Mouse (Mus musculus) embryonic stem cell, embryonic (primary cell): ENCODE measurements around the gene Pcsk5.

Source experiments
- CTCF ChIA-PET, 4 experiments: fragments of 300-600 bp in 2 of 4; fragments of 350-600 bp in 2 of 4; sonication (Branson Sonifier 250); formaldehyde crosslinking; loops; one replicate each; lab custom pipeline; 2022; ENCODE audit warnings: inconsistent platforms in 2 of 4; lab: Charles Lee
- POLR2A ChIA-PET, 4 experiments: fragments of 300-600 bp in 2 of 4; fragments of 350-600 bp in 2 of 4; sonication (Branson Sonifier 250); formaldehyde crosslinking; loops; one replicate each; lab custom pipeline; 2022; ENCODE audit warnings: antibody characterized with exemption in 4 of 4, inconsistent platforms in 1 of 4; lab: Charles Lee

The Pcsk5 gene

GRCm38 (mm10) chr19:17392866-17393265, 444.6 kb downstream of the Pcsk5 start:
- CTCF ChIA-PET = interaction anchor here in 1 of 4 experiments (0.6 kb wide), 1 partner anchor 50 kb away, joined by 5 read pairs; no protein-coding TSS in a partner anchor
- POLR2A ChIA-PET = interaction anchor here in 3 of 4 experiments (1.0 to 1.9 kb wide), 4 partner anchors 20 to 240 kb away, joined by 3 to 6 read pairs (median 4); no protein-coding TSS in a partner anchor

GRCm38 (mm10) chr19:17388404-17388803, 449.0 kb downstream of the Pcsk5 start:
- POLR2A ChIA-PET = interaction anchor here in 2 of 4 experiments (0.6 to 2.2 kb wide), 11 partner anchors 15 to 273 kb away, joined by 3 to 7 read pairs (median 3); no protein-coding TSS in a partner anchor
- CTCF ChIA-PET = interaction anchor here (0.6 to 3.1 kb wide), 20 partner anchors 14 to 756 kb away, joined by 3 to 25 read pairs (median 4); no protein-coding TSS in a partner anchor

GRCm38 (mm10) chr19:17386424-17386823, 451.0 kb downstream of the Pcsk5 start:
- ChIA-PET CTCF (no interaction called here), POLR2A (interaction anchor here in 1 of 4 experiments (0.7 kb wide), 1 partner anchor 1614 kb away, joined by 4 read pairs; no protein-coding TSS in a partner anchor)

- CTCF ChIA-PET = no interaction called here
- POLR2A ChIA-PET = no interaction called here
These were observed 452.0 kb downstream of the Pcsk5 start for GRCm38 (mm10) chr19:17385426-17385825.

GRCm38 (mm10) chr19:17385022-17385421, 452.4 kb downstream of the Pcsk5 start:
- ChIA-PET CTCF (no interaction called here), POLR2A (interaction anchor here in 1 of 4 experiments (0.7 kb wide), 1 partner anchor 232 kb away, joined by 13 read pairs; no protein-coding TSS in a partner anchor)

GRCm38 (mm10) chr19:17382807-17383397, 454.5 kb downstream of the Pcsk5 start:
- ChIA-PET POLR2A (interaction anchor here in 3 of 4 experiments (0.7 to 1.6 kb wide), 5 partner anchors 11 to 231 kb away, joined by 3 to 4 read pairs (median 4); partner anchors contain the start of gene Rfk (in 2 of the 3)), CTCF (interaction anchor here (0.6 to 1.8 kb wide), 7 partner anchors 18 to 1939 kb away, joined by 3 to 5 read pairs (median 3); no protein-coding TSS in a partner anchor)
